Mouse (Mus musculus) Patski (cell line): ENCODE measurements at regions not wholly inside any gene's neighbourhood (a gene's known extent, or its start where the extent isn't known, plus 50 kb on each side); places are given as distances from the start of the nearest gene placed in this dataset.

Experiments used
- ATAC-seq: fragments of 100-300 bp; one replicate; pipeline ENCODE4 v1.8.0; 2021
- CTCF ChIA-PET: fragments of 350-600 bp; sonication (Branson Sonifier 250); formaldehyde crosslinking; loops from one replicate; lab custom pipeline; 2022; ENCODE audit warnings: inconsistent platforms; lab: Charles Lee
- POLR2A ChIA-PET: fragments of 350-600 bp; sonication (Branson Sonifier 250); formaldehyde crosslinking; loops from one replicate; lab custom pipeline; 2022; ENCODE audit warnings: antibody characterized with exemption, inconsistent platforms; lab: Charles Lee
- DNase-seq: peaks from one replicate; pipeline ENCODE4 v3.0.0-alpha.2; 2011; ENCODE audit warnings: low read depth, low spot score
- H3K27me3 ChIP-seq: fragments of 371-371 bp; one replicate; pipeline ENCODE4 v1.5.1; 2021
- CTCF ChIP-seq: fragments of 100-300 bp; IDR thresholded peaks from one replicate; pipeline ENCODE4 v1.5.1; 2021
- in situ Hi-C: fragments of 300-500 bp; cut with MboI; formaldehyde crosslinking; loops from 3 replicates; pipeline ENCODE4 v1.11.1; 2018; ENCODE audit warnings: low pct_unique_long_range_greater_than_20kb, mixed read lengths

- in situ Hi-C loops, result no loop called here
- ATAC-seq (no peak), DNase-seq (no peak)
- no peak for TF ChIP-seq CTCF
- H3K27me3 ChIP-seq, result no peaks in the 10 kb centered on the region
- CTCF ChIA-PET, result no interaction called here
- POLR2A ChIA-PET, result no interaction called here
Observed at GRCm38 (mm10) chr2:171453241-171453640, 590.0 kb downstream of the Cbln4 start.

- DNase-seq, result no peak
Observed at GRCm38 (mm10) chr2:171406057-171406456, 637.2 kb downstream of the Cbln4 start.

GRCm38 (mm10) chr2:171388936-171389335, 654.3 kb downstream of the Cbln4 start:
- ATAC-seq, result no peak
- H3K27me3 ChIP-seq, result no peaks in the 10 kb centered on the region

More at GRCm38 (mm10) chr2:171406057-171406456, 637.2 kb downstream of the Cbln4 start:
- in situ Hi-C loops, result no loop called here
- ChIA-PET POLR2A (no interaction called here), CTCF (no interaction called here)
- TF ChIP-seq CTCF, result no peak
- H3K27me3 ChIP-seq, result no peaks in the 10 kb centered on the region
- ATAC-seq, result no peak

GRCm38 (mm10) chr2:171373457-171373856, 641.9 kb downstream of the Dok5 start:
- POLR2A ChIA-PET, result no interaction called here
- CTCF ChIA-PET, result no interaction called here
- ATAC-seq, result no peak

More at GRCm38 (mm10) chr2:171388936-171389335, 654.3 kb downstream of the Cbln4 start:
- POLR2A ChIA-PET, result no interaction called here
- CTCF ChIA-PET, result no interaction called here
- no peak for TF ChIP-seq CTCF
- in situ Hi-C loops, result no loop called here
- no peak for DNase-seq

GRCm38 (mm10) chr2:171373016-171373415, 641.4 kb downstream of the Dok5 start:
- DNase-seq (no peak), ATAC-seq (no peak)
- CTCF ChIA-PET, result no interaction called here
- in situ Hi-C loops, result loop anchor here (25.0 kb wide), 1 partner anchor 461 kb away; no protein-coding TSS in a partner anchor
- TF ChIP-seq CTCF, result no peak
- no peaks in the 10 kb centered on the region for H3K27me3 ChIP-seq
- POLR2A ChIA-PET, result no interaction called here

More at GRCm38 (mm10) chr2:171373457-171373856, 641.9 kb downstream of the Dok5 start:
- in situ Hi-C loops, result loop anchor here (25.0 kb wide), 1 partner anchor 461 kb away; no protein-coding TSS in a partner anchor
- H3K27me3 ChIP-seq, result no peaks in the 10 kb centered on the region
- DNase-seq, result no peak
- TF ChIP-seq CTCF, result no peak

- TF ChIP-seq CTCF, result no peak
- in situ Hi-C loops, result loop anchor here (25.0 kb wide), 1 partner anchor 459 kb away; no protein-coding TSS in a partner anchor
- ChIA-PET CTCF (no interaction called here), POLR2A (no interaction called here)
- ATAC-seq (no peak), DNase-seq (no peak)
- H3K27me3 ChIP-seq, result no peaks in the 10 kb centered on the region
Observed at GRCm38 (mm10) chr2:171371751-171372150, 640.1 kb downstream of the Dok5 start.

- ATAC-seq (no peak), DNase-seq (no peak)
- no peak for TF ChIP-seq CTCF
- ChIA-PET POLR2A (no interaction called here), CTCF (no interaction called here)
- in situ Hi-C loops, result loop anchor here (25.0 kb wide), 1 partner anchor 453 kb away; no protein-coding TSS in a partner anchor
- H3K27me3 ChIP-seq, result no peaks in the 10 kb centered on the region
Observed at GRCm38 (mm10) chr2:171365553-171365952, 633.9 kb downstream of the Dok5 start.

GRCm38 (mm10) chr2:171364621-171365020, 633.0 kb downstream of the Dok5 start:
- ChIA-PET CTCF (no interaction called here), POLR2A (no interaction called here)
- peak; percentile 44 for TF ChIP-seq CTCF
- DNase-seq (no peak), ATAC-seq (no peak)
- no peaks in the 10 kb centered on the region for H3K27me3 ChIP-seq
- in situ Hi-C loops, result loop anchor here (25.0 kb wide), 1 partner anchor 452 kb away; no protein-coding TSS in a partner anchor

GRCm38 (mm10) chr2:171363381-171363780, 631.8 kb downstream of the Dok5 start:
- H3K27me3 ChIP-seq, result no peaks in the 10 kb centered on the region
- ChIA-PET POLR2A (no interaction called here), CTCF (no interaction called here)
- ATAC-seq, result no peak
- TF ChIP-seq CTCF, result no peak
- no peak for DNase-seq
- in situ Hi-C loops, result loop anchor here (25.0 kb wide), 1 partner anchor 451 kb away; no protein-coding TSS in a partner anchor

- in situ Hi-C loops, result loop anchor here (25.0 kb wide), 1 partner anchor 446 kb away; no protein-coding TSS in a partner anchor
- ChIA-PET CTCF (no interaction called here), POLR2A (no interaction called here)
- no peaks in the 10 kb centered on the region for H3K27me3 ChIP-seq
- ATAC-seq, result no peak
- TF ChIP-seq CTCF, result no peak
- DNase-seq, result no peak
Observed at GRCm38 (mm10) chr2:171358071-171358760, 626.6 kb downstream of the Dok5 start.

GRCm38 (mm10) chr2:171348156-171348555, 616.5 kb downstream of the Dok5 start:
- CTCF ChIA-PET, result interaction anchor here (1.2 kb wide), 1 partner anchor 35 kb away, joined by 3 read pairs; no protein-coding TSS in a partner anchor
- DNase-seq, result no peak
- H3K27me3 ChIP-seq, result no peaks in the 10 kb centered on the region
- no peak for ATAC-seq
- in situ Hi-C loops, result no loop called here
- TF ChIP-seq CTCF, result peak; percentile 9
- POLR2A ChIA-PET, result interaction anchor here (0.7 kb wide), 1 partner anchor 100 kb away, joined by 3 read pairs; no protein-coding TSS in a partner anchor
